Mouse (Mus musculus) thymus, adult 2 months (tissue): ENCODE results near the gene Hoxb13. TPM values are rescaled to one million over a fixed set of nuclear protein-coding genes. Genes with fewer than 3 reads are reported as not detected.

Experiments
- DNase-seq: peaks from one replicate; pipeline ENCODE4 v3.0.0; 2021
- H3K27ac ChIP-seq: fragments of 200-500 bp; 2 replicates; pipeline ENCODE4 v1.5.1; 2012; ENCODE audit warnings: low read length, control low read depth; ENCODE audit not compliant: control insufficient read depth, insufficient read depth
- H3K27me3 ChIP-seq: fragments of 200-500 bp; 2 replicates; pipeline ENCODE4 v1.6.1; 2012; ENCODE audit warnings: mild to moderate bottlenecking, low read length, moderate library complexity, mixed read lengths; ENCODE audit not compliant: control insufficient read depth, insufficient read depth
- H3K36me3 ChIP-seq: fragments of 200-500 bp; 2 replicates; pipeline ENCODE4 v1.6.1; 2012; ENCODE audit warnings: mild to moderate bottlenecking, low read length, moderate library complexity; ENCODE audit not compliant: control insufficient read depth, insufficient read depth
- H3K4me1 ChIP-seq: fragments of 200-500 bp; replicated peaks from 2 replicates; pipeline ENCODE4 v1.6.1; 2012; ENCODE audit warnings: low read length; ENCODE audit not compliant: control insufficient read depth, insufficient read depth
- H3K4me3 ChIP-seq: fragments of 200-500 bp; 2 replicates; pipeline ENCODE4 v1.5.1; 2012; ENCODE audit warnings: mild to moderate bottlenecking, low read length, control low read depth, moderate library complexity; ENCODE audit not compliant: control insufficient read depth, insufficient read depth
- CTCF ChIP-seq: fragments of 200-500 bp; IDR thresholded peaks from 2 replicates; pipeline ENCODE4 v1.5.1; 2012; ENCODE audit warnings: mild to moderate bottlenecking, control low read depth, low read length, moderate library complexity, borderline replicate concordance; ENCODE audit not compliant: control insufficient read depth, poor library complexity, insufficient read depth; ENCODE audit errors: extremely low read depth
- POLR2A ChIP-seq: fragments of 200-500 bp; IDR thresholded peaks from 2 replicates; pipeline ENCODE4 v1.6.1; 2012; ENCODE audit warnings: mild to moderate bottlenecking, low read length, control low read depth, moderate library complexity; ENCODE audit not compliant: control insufficient read depth, poor library complexity, insufficient read depth; ENCODE audit errors: extremely low read depth
- WGBS: fragments of 180-500 bp; shearing (Covaris S2); methylation state at CpG from one replicate; pipeline ENCODE4 v1.1.7; 2018; 5-methylcytosine and 5-hydroxymethylcytosine counted together
- polyA plus RNA-seq: library from polyadenylated mRNA; depleted of rRNA; stranded (reverse); fragments of >200 nt; gene quantifications from 2 replicates; pipeline ENCODE4 v1.2.3, GENCODE M21; 2012

Hoxb13 gene
- polyA plus RNA-seq, 1 experiment, result 0.59 TPM

GRCm38 (mm10) chr11:96203789-96204186, 9.7 kb downstream of the Hoxb13 start:
- no peak for DNase-seq
- no peaks in the 10 kb centered on the region for H3K36me3 ChIP-seq
- H3K4me3 ChIP-seq, result no peak overlapping the region
- 8% methylated on average over 16 of the region's 16 CpGs for WGBS
- TF ChIP-seq POLR2A (no peak), CTCF (no peak)
- peaks cover 2% of the 10 kb centered on the region; the same call in 1 of the 2 replicates for H3K4me1 ChIP-seq
- peaks cover 46% of the 10 kb centered on the region for H3K27me3 ChIP-seq
- no peak overlapping the region for H3K27ac ChIP-seq

- TF ChIP-seq CTCF, result no peak
- TF ChIP-seq POLR2A, result no peak
- peaks cover 43% of the 10 kb centered on the region for H3K27me3 ChIP-seq
- WGBS, result 8% methylated on average over 11 of the region's 11 CpGs
Observed at GRCm38 (mm10) chr11:96204351-96204750, 10.2 kb downstream of the Hoxb13 start.

GRCm38 (mm10) chr11:96205426-96206131, 11.5 kb downstream of the Hoxb13 start:
- Histone ChIP-seq H3K27ac (no peak overlapping the region), H3K36me3 (no peaks in the 10 kb centered on the region), H3K4me3 (no peak overlapping the region), H3K27me3 (peaks cover 34% of the 10 kb centered on the region), H3K4me1 (no peaks in the 10 kb centered on the region)
- no peak for DNase-seq
- WGBS, result 7% methylated on average over 15 of the region's 15 CpGs
- TF ChIP-seq CTCF, result no peak
- no peak for TF ChIP-seq POLR2A

More at GRCm38 (mm10) chr11:96204351-96204750, 10.2 kb downstream of the Hoxb13 start:
- Histone ChIP-seq H3K27ac (no peak overlapping the region), H3K4me1 (peaks cover 2% of the 10 kb centered on the region; the same call in 1 of the 2 replicates), H3K36me3 (no peaks in the 10 kb centered on the region), H3K4me3 (no peak overlapping the region)
- no peak for DNase-seq

GRCm38 (mm10) chr11:96223813-96224212, 29.7 kb downstream of the Hoxb13 start:
- no peaks in the 10 kb centered on the region; the same call in 1 of the 2 replicates for H3K27me3 ChIP-seq
- DNase-seq, result no peak
- TF ChIP-seq POLR2A (no peak), CTCF (no peak)
- no peaks in the 10 kb centered on the region for H3K4me1 ChIP-seq
- H3K36me3 ChIP-seq, result no peaks in the 10 kb centered on the region
- H3K27ac ChIP-seq, result no peak overlapping the region
- no peak overlapping the region for H3K4me3 ChIP-seq
- WGBS, result 39% methylated on average over 2 of the region's 2 CpGs

DNA sequence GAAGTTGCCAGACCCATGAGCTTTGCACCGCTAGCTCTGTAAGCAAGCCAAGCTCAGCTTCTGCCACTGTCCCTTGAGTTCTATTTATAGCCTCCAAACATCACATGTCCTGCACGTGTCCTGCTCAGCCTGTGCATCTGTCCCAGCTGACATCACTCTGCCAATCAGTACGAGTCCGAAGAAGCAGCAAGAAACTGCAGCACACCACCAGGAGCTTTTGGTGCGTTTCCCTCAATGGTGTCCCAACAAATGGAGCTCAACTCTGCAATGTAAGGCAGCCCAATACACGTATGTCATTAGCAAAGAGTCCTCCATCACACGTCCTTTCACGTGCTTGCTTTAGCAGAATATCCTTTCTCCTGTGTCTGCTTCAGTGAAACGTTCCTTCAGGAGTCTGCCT, 33.6 kb downstream of the Hoxb13 start:
- Histone ChIP-seq H3K36me3 (no peaks in the 10 kb centered on the region), H3K4me1 (no peaks in the 10 kb centered on the region), H3K27ac (no peak overlapping the region), H3K4me3 (no peak overlapping the region), H3K27me3 (no peaks in the 10 kb centered on the region; the same call in 1 of the 2 replicates)
- DNase-seq, result no peak
- TF ChIP-seq POLR2A (no peak), CTCF (no peak)
- 87% methylated on average over 9 of the region's 9 CpGs for WGBS

- TF ChIP-seq CTCF (peak; percentile 87), POLR2A (no peak)
- Histone ChIP-seq H3K4me3 (no peak overlapping the region), H3K27me3 (no peaks in the 10 kb centered on the region; the same call in 1 of the 2 replicates), H3K27ac (no peak overlapping the region), H3K36me3 (no peaks in the 10 kb centered on the region), H3K4me1 (no peaks in the 10 kb centered on the region)
- DNase-seq, result peak; percentile 33
- 2% methylated on average over 12 of the region's 12 CpGs for WGBS
Observed at GRCm38 (mm10) chr11:96234906-96235305, 40.8 kb downstream of the Hoxb13 start.
